Mouse (Mus musculus) midbrain, embryonic 15.5 days (tissue): ENCODE results near the gene Nus1. TPM values are rescaled to one million over a fixed set of nuclear protein-coding genes. Genes with fewer than 3 reads are reported as not detected.

Source experiments
- polyA plus RNA-seq: library from polyadenylated mRNA; unstranded; fragments of >200 nt; fragmentation: Nextera tagmentation; extraction: Ambion mirVana; gene quantifications from 2 replicates; pipeline ENCODE4 v1.2.1, GENCODE M21; 2015

The Nus1 gene
- polyA plus RNA-seq, 1 experiment from 2014 or later, result 23.1 TPM

Other genes with a start within 250 kb of the Nus1 start
- not detected in 2 replicates for gene Ros1, start 222.3 kb upstream of the Nus1 start, polyA plus RNA-seq
- gene Dcbld1, start 183.9 kb upstream of the Nus1 start, polyA plus RNA-seq, result 16.8 and 17.3 TPM in 2 replicates
- not detected in 2 replicates for gene Gm26741, start 58.8 kb upstream of the Nus1 start, polyA plus RNA-seq
- gene Gopc, start 35.4 kb upstream of the Nus1 start, polyA plus RNA-seq, result 26.1 and 26.5 TPM in 2 replicates
- not detected in 2 replicates for gene Nepn, start 28.6 kb upstream of the Nus1 start, polyA plus RNA-seq